Mouse (Mus musculus): ENCODE data around the gene Grin2d.

DNA sequence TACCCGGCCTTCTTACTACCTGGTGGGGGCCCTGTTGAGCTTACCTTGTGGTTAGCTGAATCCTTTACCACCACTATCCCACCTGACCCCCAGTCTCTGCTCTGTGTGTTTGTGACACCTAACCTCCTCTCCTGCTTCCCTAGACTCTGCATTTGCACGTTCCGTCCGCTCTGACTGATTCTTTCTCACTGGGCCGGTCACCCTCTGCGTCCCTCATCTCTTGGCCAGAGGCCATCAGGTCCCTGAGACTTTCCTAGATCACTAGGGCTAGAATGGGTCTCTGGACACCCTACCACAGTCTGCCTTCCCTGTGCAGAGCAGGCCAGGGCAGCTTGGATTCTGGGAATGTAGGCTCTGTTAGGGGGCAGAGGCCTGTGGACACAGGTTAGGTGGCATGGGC is 35.9 kb upstream of the Grin2d start:
- TF ChIP-seq CTCF (IDR thresholded peaks at IDR 0.05) (no peak), EP300 (IDR thresholded peaks at IDR 0.05) (no peak)

Measured in lung, postnatal 0 days (tissue).